Mouse (Mus musculus) fibroblast of lung, adult 2 months (primary cell): ENCODE data around the gene Eef1e1.
"Not testable (repeated sequence)": the region's sequence is repeated elsewhere in the genome, so short reads cannot be mapped to it uniquely, and the experiment has no call there.

Experiments
- DNase-seq: peaks from one replicate; pipeline ENCODE4 v3.0.0-alpha.2; 2011; ENCODE audit warnings: low read depth

Eef1e1 gene

GRCm38 (mm10) chr13:38658528-38659280, at the start of gene Eef1e1:
Gene Eef1e1 (minus strand): TSS chr13:38659058.
- DNase-seq: peak; percentile 88

- DNase-seq: no peak
These were observed 32.0 kb upstream of the Eef1e1 start for GRCm38 (mm10) chr13:38690845-38691244.

- peak; percentile 6 for DNase-seq
These were observed 31.2 kb upstream of the Eef1e1 start for GRCm38 (mm10) chr13:38690028-38690427.

- DNase-seq: no peak
These were observed 29.9 kb upstream of the Eef1e1 start for GRCm38 (mm10) chr13:38688761-38689160.

GRCm38 (mm10) chr13:38672336-38672735, 13.5 kb upstream of the Eef1e1 start:
- no peak for DNase-seq

GRCm38 (mm10) chr13:38671451-38671850, 12.6 kb upstream of the Eef1e1 start:
- not testable (repeated sequence) for DNase-seq

- no peak for DNase-seq
These were observed 11.2 kb upstream of the Eef1e1 start for GRCm38 (mm10) chr13:38670051-38670450.

GRCm38 (mm10) chr13:38668514-38668913, 9.7 kb upstream of the Eef1e1 start:
- DNase-seq: no peak

- no peak for DNase-seq
These were observed 5.9 kb upstream of the Eef1e1 start for GRCm38 (mm10) chr13:38664753-38665152.

GRCm38 (mm10) chr13:38659524-38660136, 772 bp upstream of the Eef1e1 start:
- no peak for DNase-seq

- no peak for DNase-seq
These were observed 993 bp downstream of the Eef1e1 start for GRCm38 (mm10) chr13:38657865-38658264.

GRCm38 (mm10) chr13:38650292-38650691, 8.6 kb downstream of the Eef1e1 start:
- no peak for DNase-seq

- DNase-seq: no peak
These were observed 9.8 kb downstream of the Eef1e1 start for GRCm38 (mm10) chr13:38649069-38649468.

- DNase-seq: no peak
These were observed 17.4 kb downstream of the Eef1e1 start for GRCm38 (mm10) chr13:38641414-38641813.

GRCm38 (mm10) chr13:38640961-38641360, 17.9 kb downstream of the Eef1e1 start:
- DNase-seq: no peak

GRCm38 (mm10) chr13:38638694-38639093, 20.2 kb downstream of the Eef1e1 start:
- DNase-seq: no peak

GRCm38 (mm10) chr13:38634800-38635269, 24.0 kb downstream of the Eef1e1 start, which contains the start of gene Bloc1s5:
Gene Bloc1s5 (minus strand): TSS chr13:38635109.
- peak; percentile 71 for DNase-seq

- DNase-seq: no peak
These were observed 24.5 kb downstream of the Eef1e1 start for GRCm38 (mm10) chr13:38634256-38634799.

- DNase-seq: no peak
These were observed 25.4 kb downstream of the Eef1e1 start for GRCm38 (mm10) chr13:38633287-38634000.

GRCm38 (mm10) chr13:38632556-38632955, 26.3 kb downstream of the Eef1e1 start:
- DNase-seq: no peak

GRCm38 (mm10) chr13:38626229-38626525, 32.7 kb downstream of the Eef1e1 start:
- no peak for DNase-seq

GRCm38 (mm10) chr13:38625492-38626228, 33.2 kb downstream of the Eef1e1 start:
- no peak for DNase-seq
